Mouse (Mus musculus) heart, embryonic 14.5 days (tissue): ENCODE results near the gene Pld2. TPM values are rescaled to one million over a fixed set of nuclear protein-coding genes. Genes with fewer than 3 reads are reported as not detected.
"Not testable (repeated sequence)": the region's sequence is repeated elsewhere in the genome, so short reads cannot be mapped to it uniquely, and the experiment has no call there.

ENCODE experiments used
- ATAC-seq: fragments of 200-750 bp; cut with Nextera tagmentation; 2 replicates; pipeline ENCODE4 v1.8.0; 2017; ENCODE audit warnings: low read depth, moderate TSS enrichment; ENCODE audit not compliant: insufficient number of reproducible peaks, insufficient read depth, low FRiP score
- H3K27ac ChIP-seq, 2 experiments: fragments of 200-500 bp in 1 of 2; fragments of 300-500 bp in 1 of 2; sonication (generic) in 1 of 2; replicated peaks in 1 of 2; 2 replicates each; pipeline ENCODE4 v1.5.1; 2012 to 2014; ENCODE audit warnings: low read depth in 2 of 2, low read length in 2 of 2, control low read depth in 1 of 2, mild to moderate bottlenecking in 1 of 2, mixed read lengths in 1 of 2; ENCODE audit not compliant: control insufficient read depth in 1 of 2, insufficient read depth in 1 of 2
- H3K27me3 ChIP-seq: fragments of 300-500 bp; sonication (generic); 2 replicates; pipeline ENCODE4 v1.6.1; 2014; ENCODE audit warnings: mild to moderate bottlenecking, low read length, control low read depth; ENCODE audit not compliant: control insufficient read depth, insufficient read depth
- H3K36me3 ChIP-seq: fragments of 300-500 bp; sonication (generic); 2 replicates; pipeline ENCODE4 v1.6.1; 2014; ENCODE audit warnings: mild to moderate bottlenecking, control low read depth, low read length, mixed read lengths; ENCODE audit not compliant: control insufficient read depth, insufficient read depth
- H3K4me1 ChIP-seq, 2 experiments: fragments of 200-500 bp in 1 of 2; fragments of 300-500 bp in 1 of 2; sonication (generic) in 1 of 2; 2 replicates each; pipeline ENCODE4 v1.6.1; 2012 to 2014; ENCODE audit warnings: low read length in 2 of 2, control low read depth in 1 of 2, mixed read lengths in 1 of 2; ENCODE audit not compliant: control insufficient read depth in 2 of 2, insufficient read depth in 2 of 2
- H3K4me2 ChIP-seq: fragments of 300-500 bp; sonication (generic); 2 replicates; pipeline ENCODE4 v1.6.1; 2014; ENCODE audit warnings: mild to moderate bottlenecking, low read length
- H3K4me3 ChIP-seq, 2 experiments: fragments of 200-500 bp in 1 of 2; fragments of 300-500 bp in 1 of 2; sonication (generic) in 1 of 2; 2 replicates each; pipeline ENCODE4 v1.5.1; 2012 to 2014; ENCODE audit warnings: low read length in 2 of 2, mild to moderate bottlenecking in 2 of 2, control low read depth in 1 of 2, low read depth in 1 of 2, moderate library complexity in 1 of 2; ENCODE audit not compliant: control insufficient read depth in 1 of 2, insufficient read depth in 1 of 2
- H3K9ac ChIP-seq: fragments of 300-500 bp; sonication (generic); 2 replicates; pipeline ENCODE4 v1.6.1; 2014; ENCODE audit warnings: mild to moderate bottlenecking, low read length
- H3K9me3 ChIP-seq: fragments of 300-500 bp; sonication (generic); 2 replicates; pipeline ENCODE4 v1.6.1; 2016; ENCODE audit warnings: low read length, control low read depth; ENCODE audit not compliant: control insufficient read depth
- WGBS: fragments of 180-500 bp; shearing (Covaris S2); extraction: QIAGEN DNeasy Blood & Tissue Kit; methylation state at CpG from one replicate; pipeline ENCODE4 v1.1.7; 2014; 5-methylcytosine and 5-hydroxymethylcytosine counted together
- polyA plus RNA-seq: library from polyadenylated mRNA; unstranded; fragments of >200 nt; fragmentation: Nextera tagmentation; extraction: Ambion mirVana; gene quantifications from 2 replicates; pipeline ENCODE4 v1.2.1, GENCODE M21; 2014

Pld2 gene
- polyA plus RNA-seq, 1 experiment from 2014 or later, result 11.1 TPM

- no peak overlapping the region for H3K4me2 ChIP-seq
- ATAC-seq, result no peak
- WGBS, result 64% methylated on average over 1 of the region's 1 CpGs
- peaks cover 5 to 11% of the 10 kb centered on the region in 2 experiments; a peak in 3 of 4 replicates for H3K4me1 ChIP-seq
- H3K9me3 ChIP-seq, result no peaks in the 10 kb centered on the region
- H3K9ac ChIP-seq, result no peak overlapping the region
- H3K4me3 ChIP-seq, result no peak overlapping the region
- H3K36me3 ChIP-seq, result no peaks in the 10 kb centered on the region
- no peaks in the 10 kb centered on the region for H3K27me3 ChIP-seq
- no peak overlapping the region for H3K27ac ChIP-seq
These were observed 21.4 kb upstream of the Pld2 start for GRCm38 (mm10) chr11:70518436-70518835.

GRCm38 (mm10) chr11:70518923-70519322 is 20.9 kb upstream of the Pld2 start, which contains the start of gene Gltpd2:
TSS of gene Gltpd2 (plus strand) at chr11:70519196.
- Histone ChIP-seq H3K27me3 (no peaks in the 10 kb centered on the region), H3K4me2 (peak within 1 kb of the TSS; percentile 78), H3K9me3 (no peaks in the 10 kb centered on the region), H3K27ac (peak within 1 kb of the TSS in 1 of 2 experiments; percentile 80; a peak in 2 of 4 replicates), H3K4me1 (peaks cover 5 to 11% of the 10 kb centered on the region in 2 experiments; a peak in 3 of 4 replicates), H3K36me3 (no peaks in the 10 kb centered on the region), H3K4me3 (peak within 1 kb of the TSS; percentile 37 to 38), H3K9ac (peak within 1 kb of the TSS; percentile 77)
- WGBS, result 83% methylated on average over 10 of the region's 10 CpGs
- no peak for ATAC-seq

GRCm38 (mm10) chr11:70520178-70520769 is 19.6 kb upstream of the Pld2 start:
- Histone ChIP-seq H3K36me3 (no peaks in the 10 kb centered on the region), H3K9ac (peak overlapping the region; percentile 77), H3K9me3 (no peaks in the 10 kb centered on the region), H3K4me3 (peak overlapping the region; percentile 37 to 38), H3K4me1 (peaks cover 5 to 11% of the 10 kb centered on the region in 2 experiments; a peak in 3 of 4 replicates), H3K4me2 (peak overlapping the region; percentile 78), H3K27ac (peak overlapping the region; percentile 61 to 80), H3K27me3 (no peaks in the 10 kb centered on the region)
- WGBS, result 3% methylated on average over 41 of the region's 41 CpGs
- 0 out of 2 replicates have a peak, but pooled peaks have one; percentile 51 for ATAC-seq

- ATAC-seq, result not testable (repeated sequence)
These were observed 16.4 kb upstream of the Pld2 start for GRCm38 (mm10) chr11:70523306-70523989.

GRCm38 (mm10) chr11:70524782-70525181 is 15.1 kb upstream of the Pld2 start:
- Histone ChIP-seq H3K4me2 (peak overlapping the region; percentile 64), H3K9ac (peak overlapping the region; percentile 66), H3K36me3 (peaks cover 27% of the 10 kb centered on the region), H3K27ac (no peak overlapping the region), H3K27me3 (no peaks in the 10 kb centered on the region), H3K9me3 (no peaks in the 10 kb centered on the region), H3K4me3 (peak overlapping the region; percentile 25 to 73; a peak in 3 of 4 replicates), H3K4me1 (peaks cover 2 to 13% of the 10 kb centered on the region in 2 experiments; a peak in 3 of 4 replicates)
- WGBS, result 5% methylated on average over 8 of the region's 8 CpGs
- ATAC-seq, result no peak

More at GRCm38 (mm10) chr11:70523306-70523989, 16.4 kb upstream of the Pld2 start:
- Histone ChIP-seq H3K4me1 (peaks cover 5 to 15% of the 10 kb centered on the region in 2 experiments; a peak in 3 of 4 replicates), H3K36me3 (peaks cover 24% of the 10 kb centered on the region)
- not testable (repeated sequence) for H3K9ac ChIP-seq, H3K4me2 ChIP-seq, H3K4me3 ChIP-seq, H3K27me3 ChIP-seq, H3K27ac ChIP-seq, H3K9me3 ChIP-seq
- 85% methylated on average over 8 of the region's 8 CpGs for WGBS

- H3K9me3 ChIP-seq, result no peaks in the 10 kb centered on the region
- peaks cover 27% of the 10 kb centered on the region for H3K36me3 ChIP-seq
- peak; percentile 93 for ATAC-seq
- H3K27me3 ChIP-seq, result no peaks in the 10 kb centered on the region
- peak within 1 kb of the TSS; percentile 84 for H3K9ac ChIP-seq
- H3K4me1 ChIP-seq, result peaks cover 0 to 8% of the 10 kb centered on the region in 2 experiments; a peak in 2 of 4 replicates
- H3K27ac ChIP-seq, result 0 out of 4 replicates have a peak within 1 kb of the TSS, but pooled peaks have one; percentile 10 to 41
- WGBS, result under 1% methylated on average over 24 of the region's 26 CpGs
- H3K4me3 ChIP-seq, result peak within 1 kb of the TSS; percentile 73 to 92
- peak within 1 kb of the TSS; percentile 75 for H3K4me2 ChIP-seq
These were observed 14.6 kb upstream of the Pld2 start, which contains the start of gene Psmb6 for GRCm38 (mm10) chr11:70525184-70525678. TSS of gene Psmb6 (plus strand) at chr11:70525367.

GRCm38 (mm10) chr11:70525726-70526125 is 14.1 kb upstream of the Pld2 start:
- no peak for ATAC-seq
- H3K27ac ChIP-seq, result 0 out of 4 replicates have a peak overlapping the region, but pooled peaks of 1 of the 2 experiments have one; percentile 10

More at GRCm38 (mm10) chr11:70525726-70526125, 14.1 kb upstream of the Pld2 start:
- H3K4me2 ChIP-seq, result peak overlapping the region; percentile 75
- H3K4me3 ChIP-seq, result peak overlapping the region; percentile 73 to 92
- peak overlapping the region; percentile 84 for H3K9ac ChIP-seq
- 2% methylated on average over 12 of the region's 12 CpGs for WGBS
- no peaks in the 10 kb centered on the region for H3K9me3 ChIP-seq
- peaks cover 27% of the 10 kb centered on the region for H3K36me3 ChIP-seq
- H3K27me3 ChIP-seq, result no peaks in the 10 kb centered on the region
- peaks cover 0 to 5% of the 10 kb centered on the region in 2 experiments; a peak in 2 of 4 replicates for H3K4me1 ChIP-seq
